Mouse (Mus musculus) left cerebral cortex, adult 2 months (tissue): ENCODE results near the gene Syn3. TPM values are rescaled to one million over a fixed set of nuclear protein-coding genes. Genes with fewer than 3 reads are reported as not detected.

Experiments
- DNase-seq, 2 experiments: peaks; one replicate each; pipeline ENCODE4 v3.0.0; 2021 to 2022; ENCODE audit warnings: low spot score in 2 of 2, mixed read lengths in 1 of 2; ENCODE audit errors: extremely low spot score in 1 of 2
- H3K27ac ChIP-seq: fragments of 200-600 bp; 2 replicates; pipeline ENCODE4 v1.8.1; 2022
- H3K4me3 ChIP-seq: fragments of 200-600 bp; 2 replicates; pipeline ENCODE4 v1.8.1; 2022
- CTCF ChIP-seq: fragments of 200-600 bp; IDR thresholded peaks from 2 replicates; pipeline ENCODE4 v1.8.1; 2022; ENCODE audit warnings: antibody characterized with exemption, mild to moderate bottlenecking, moderate library complexity
- intact Hi-C: fragments of 180-260 bp; cut with DNase I; formaldehyde crosslinking; loops from one replicate; pipeline ENCODE4 v1.15.1; 2025
- total RNA-seq, 2 experiments: library from RNA; stranded (reverse); gene quantifications; 2 replicates each; pipeline ENCODE4 v1.2.3; 2021

Syn3 gene
- total RNA-seq, 2 experiments from 2014 or later: 29.9 to 30.8 TPM

DNA sequence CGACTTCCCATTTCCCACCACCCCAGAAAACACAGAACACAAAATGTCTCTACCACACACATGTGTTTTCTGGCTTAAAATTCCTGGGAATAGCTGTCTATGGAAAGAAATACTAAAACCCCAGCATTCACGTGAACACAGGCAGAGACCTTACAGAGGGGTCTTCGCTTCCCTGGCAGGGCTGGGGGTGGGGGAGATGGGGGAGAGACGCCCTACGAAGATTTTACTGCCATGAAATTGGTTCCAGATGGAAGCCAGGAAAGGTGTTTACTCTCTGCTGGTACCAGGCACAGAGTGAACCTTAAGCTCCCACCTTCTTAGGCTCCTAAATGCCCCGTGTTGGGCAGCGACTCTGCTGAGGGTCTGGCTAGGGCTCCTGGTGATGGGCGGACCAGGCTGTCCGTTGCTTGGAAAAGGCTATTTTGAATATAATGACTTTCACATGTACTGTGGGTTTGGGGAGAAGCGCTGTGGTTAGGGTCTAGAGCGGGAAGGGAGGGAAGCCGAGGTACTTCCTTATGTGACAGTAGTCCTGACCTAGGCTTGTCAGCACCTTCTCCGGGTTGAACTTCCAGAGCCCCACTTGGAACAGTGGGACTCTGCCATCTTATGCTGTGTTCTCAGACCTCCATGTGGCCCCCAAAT lies 203.1 kb downstream of the Syn3 start:
- no peak for DNase-seq
- H3K27ac ChIP-seq: no peak overlapping the region
- H3K4me3 ChIP-seq: 0 out of 2 replicates have a peak overlapping the region, but pooled peaks have one; percentile 4
- TF ChIP-seq CTCF: no peak
- intact Hi-C loops: loop anchor here (1.0 to 5.0 kb wide), 4 partner anchors 113 to 328 kb away; no protein-coding TSS in a partner anchor

DNA sequence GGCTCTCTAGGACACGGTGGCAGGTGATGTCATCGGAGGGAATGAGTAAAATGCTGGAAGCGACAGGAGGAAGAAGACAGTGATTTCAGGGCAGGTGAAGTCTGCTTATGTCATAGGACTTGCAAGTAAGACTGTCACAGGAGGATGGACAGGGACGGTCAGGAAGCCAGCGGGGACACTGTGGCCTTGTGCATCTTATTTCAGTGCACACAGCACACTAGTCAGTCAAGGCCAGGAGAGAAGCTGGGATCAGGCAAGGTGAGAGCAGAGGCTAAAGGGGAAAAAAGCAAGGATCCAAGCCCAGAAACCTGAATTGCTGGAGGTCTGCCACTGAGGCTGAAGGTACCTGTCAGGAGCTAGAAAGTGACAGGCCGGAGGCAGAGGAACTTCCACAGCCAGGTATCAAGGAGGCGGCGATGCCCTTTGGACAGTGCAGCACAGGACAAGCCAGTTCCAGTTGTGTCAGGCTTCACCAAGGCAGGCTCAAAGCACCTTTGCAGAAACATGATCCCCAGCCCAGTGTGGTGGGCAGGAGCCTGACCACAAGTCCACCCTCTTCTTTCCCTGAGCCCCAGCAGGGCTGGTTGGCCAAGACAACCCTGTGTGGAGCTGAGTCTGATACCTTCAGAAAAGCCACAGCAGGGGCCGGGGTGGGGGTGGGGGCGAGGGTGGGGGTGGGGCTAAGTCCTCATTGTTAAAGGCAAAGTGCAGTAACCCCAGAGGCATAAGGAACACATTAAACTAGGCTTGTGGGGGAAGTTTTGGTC lies 203.9 kb downstream of the Syn3 start:
- Histone ChIP-seq H3K4me3 (no peak overlapping the region), H3K27ac (no peak overlapping the region)
- no peak for DNase-seq
- no peak for TF ChIP-seq CTCF
- intact Hi-C loops: loop anchor here (5.0 kb wide), 1 partner anchor 327 kb away; no protein-coding TSS in a partner anchor

DNA sequence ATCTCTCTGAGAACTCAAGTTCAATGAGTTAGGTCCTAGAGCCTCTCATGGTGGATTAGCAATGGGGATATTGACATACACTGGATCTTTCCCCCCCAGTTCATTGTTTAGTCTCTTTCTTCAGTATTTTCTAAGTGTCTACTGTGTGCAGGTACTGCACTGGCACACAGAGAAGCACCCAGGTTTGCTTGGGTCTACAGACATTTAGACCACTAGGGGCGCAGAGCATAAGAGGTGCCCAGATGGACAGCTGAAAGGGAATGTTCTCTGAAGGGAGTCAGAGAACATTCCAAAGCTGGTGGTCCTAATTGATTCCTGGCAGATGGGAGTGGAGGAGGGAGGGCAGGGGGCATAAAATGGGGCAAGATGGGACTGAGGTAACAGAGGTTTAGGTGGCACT lies 204.8 kb downstream of the Syn3 start:
- intact Hi-C loops: no loop called here
- H3K27ac ChIP-seq: no peak overlapping the region
- peak; percentile 26 for TF ChIP-seq CTCF
- no peak overlapping the region for H3K4me3 ChIP-seq
- no peak for DNase-seq

DNA sequence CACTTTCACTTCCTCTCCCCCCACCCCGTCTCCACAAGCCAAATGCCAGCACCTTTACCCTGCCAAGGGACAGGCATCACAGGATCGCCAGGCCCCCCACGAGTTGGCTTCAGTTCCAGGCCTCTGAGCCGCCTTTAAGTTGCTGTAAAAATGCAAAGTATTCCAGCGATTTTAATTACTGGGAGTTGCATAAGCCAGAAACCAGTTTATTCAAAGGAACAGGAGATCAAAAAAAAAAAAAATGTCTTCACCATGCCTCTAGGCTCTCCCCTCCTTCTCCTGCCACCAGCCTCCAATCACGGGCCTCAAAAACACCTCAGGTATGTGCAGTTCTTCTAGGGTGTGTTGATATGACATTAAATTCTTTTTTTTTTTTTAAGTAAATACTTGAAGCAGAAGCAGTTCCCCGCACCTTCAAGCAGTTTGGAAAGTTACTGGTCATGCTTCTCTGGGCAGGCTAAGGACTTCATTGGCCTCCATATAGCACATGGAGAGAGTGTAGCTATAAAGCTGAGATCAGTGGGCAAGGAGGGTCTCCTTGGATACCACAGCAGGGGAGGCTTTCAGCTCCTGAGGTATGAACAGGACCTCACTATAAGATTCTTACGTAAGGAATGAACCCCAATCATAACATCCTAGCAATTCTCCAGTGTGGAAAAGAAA lies 208.5 kb downstream of the Syn3 start:
- Histone ChIP-seq H3K27ac (no peak overlapping the region), H3K4me3 (no peak overlapping the region)
- no peak for DNase-seq
- intact Hi-C loops: no loop called here
- no peak for TF ChIP-seq CTCF

DNA sequence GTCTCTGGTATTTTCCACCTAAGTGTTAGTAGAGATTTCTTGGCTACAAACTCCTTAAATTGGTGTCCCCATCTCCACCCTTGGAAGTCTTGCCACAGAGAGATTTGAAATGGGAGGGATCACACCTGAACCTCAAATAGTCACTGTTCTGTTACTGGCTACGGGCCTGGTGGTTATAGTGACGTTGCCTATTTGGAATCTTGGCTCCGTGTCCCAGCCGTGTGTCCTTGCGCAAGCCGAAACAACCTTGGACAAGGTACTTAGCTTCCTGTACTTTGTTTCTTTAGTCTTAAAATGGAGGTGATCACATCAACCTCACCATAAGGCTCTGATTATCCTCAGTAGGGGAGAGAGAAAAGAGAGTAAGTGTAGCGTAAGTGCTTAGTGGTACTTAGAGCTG lies 212.2 kb downstream of the Syn3 start:
- DNase-seq: no peak
- TF ChIP-seq CTCF: no peak
- intact Hi-C loops: no loop called here
- H3K4me3 ChIP-seq: no peak overlapping the region
- H3K27ac ChIP-seq: no peak overlapping the region

DNA sequence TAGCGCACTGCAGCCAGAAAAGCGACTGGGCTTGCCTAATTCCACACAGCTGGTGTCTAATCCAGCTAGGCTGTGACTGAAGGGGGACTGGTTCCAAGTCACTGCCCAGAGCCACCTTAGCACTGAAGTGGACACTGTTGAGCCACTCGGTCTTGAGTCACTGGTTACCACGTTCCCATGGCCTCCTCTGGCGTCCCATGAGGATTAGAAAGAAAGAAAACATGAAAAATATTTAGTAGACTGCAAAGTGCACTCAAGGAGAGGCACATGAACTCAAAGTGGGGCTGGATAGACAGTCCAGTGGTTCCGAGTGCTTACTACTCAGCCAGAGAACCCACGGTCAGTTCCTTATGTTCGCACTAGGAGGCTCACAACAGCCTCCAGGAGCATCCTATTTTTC lies 217.5 kb downstream of the Syn3 start:
- DNase-seq: no peak
- intact Hi-C loops: no loop called here
- no peak; the same call in 1 of the 2 replicates for TF ChIP-seq CTCF
- no peak overlapping the region for H3K27ac ChIP-seq
- no peak overlapping the region for H3K4me3 ChIP-seq

DNA sequence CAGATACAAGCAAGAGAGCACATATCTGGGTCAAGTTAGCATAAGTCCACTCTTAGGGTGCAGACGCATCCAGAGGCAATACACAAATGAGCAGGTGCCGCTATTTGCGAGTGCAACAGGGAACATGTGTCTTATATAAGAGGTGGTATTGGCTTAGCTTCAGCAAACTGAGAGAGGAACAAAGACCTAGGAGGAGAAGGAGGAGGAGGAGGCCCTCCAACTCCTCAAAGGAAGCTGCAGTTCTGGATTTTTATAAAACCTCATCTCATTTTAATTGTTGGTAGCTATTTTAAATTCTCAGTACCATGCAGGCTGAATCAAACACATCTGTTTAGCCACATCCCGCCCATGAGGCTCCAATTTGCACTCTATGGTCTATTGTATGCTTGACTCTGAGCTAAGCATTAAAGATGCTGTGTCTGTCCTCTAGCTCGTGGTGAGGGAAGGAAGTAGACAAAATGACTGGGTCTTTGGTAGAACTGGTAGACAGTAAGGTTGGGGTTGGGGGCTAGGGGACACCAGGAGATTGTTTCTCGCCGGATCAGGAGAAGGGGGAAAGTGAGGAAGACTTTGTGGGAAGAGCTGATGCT lies 219.0 kb downstream of the Syn3 start:
- DNase-seq: no peak
- no peak overlapping the region for H3K27ac ChIP-seq
- intact Hi-C loops: no loop called here
- TF ChIP-seq CTCF: no peak
- no peak overlapping the region for H3K4me3 ChIP-seq

DNA sequence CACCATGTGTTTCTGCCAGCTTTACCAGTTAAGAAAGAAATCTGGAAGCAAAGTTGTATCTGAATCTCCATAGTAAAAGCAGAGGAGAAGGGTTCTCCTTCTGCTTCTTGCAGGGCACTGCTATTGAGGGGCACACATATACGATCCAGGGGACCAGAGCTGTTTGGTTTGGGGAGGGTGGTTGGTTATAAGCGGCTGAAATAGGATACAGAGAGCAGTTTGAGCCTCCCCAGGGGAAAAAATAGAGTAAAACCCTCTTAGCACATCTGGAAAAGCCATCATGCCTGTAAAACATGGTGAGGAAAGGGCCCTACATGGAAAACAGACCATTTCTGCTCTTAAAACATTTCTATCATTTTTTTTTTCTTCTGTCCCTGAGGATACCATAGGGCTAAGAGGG lies 220.2 kb downstream of the Syn3 start:
- no peak for TF ChIP-seq CTCF
- Histone ChIP-seq H3K27ac (no peak overlapping the region), H3K4me3 (no peak overlapping the region)
- intact Hi-C loops: no loop called here
- DNase-seq: no peak

DNA sequence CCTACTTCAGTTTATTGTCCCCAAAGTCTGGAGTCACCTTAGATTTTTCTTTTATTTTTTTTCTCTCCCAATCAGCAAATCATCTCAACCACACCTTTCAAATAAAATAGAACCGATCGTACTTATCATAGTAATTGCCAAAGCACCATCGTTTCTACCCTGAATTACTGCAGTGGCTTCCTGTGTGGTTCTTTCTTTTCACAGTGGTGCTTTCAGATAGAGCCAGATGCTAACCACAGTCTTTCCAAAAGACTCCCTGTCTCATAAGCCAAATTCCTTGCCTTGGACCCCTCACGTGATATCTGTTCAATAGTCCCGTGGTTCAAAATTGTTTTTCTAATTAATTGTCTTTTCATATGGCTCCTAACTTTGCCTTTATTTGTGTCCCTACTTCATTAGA lies 221.4 kb downstream of the Syn3 start:
- DNase-seq: no peak
- no peak overlapping the region for H3K4me3 ChIP-seq
- no peak for TF ChIP-seq CTCF
- H3K27ac ChIP-seq: no peak overlapping the region
- intact Hi-C loops: no loop called here

DNA sequence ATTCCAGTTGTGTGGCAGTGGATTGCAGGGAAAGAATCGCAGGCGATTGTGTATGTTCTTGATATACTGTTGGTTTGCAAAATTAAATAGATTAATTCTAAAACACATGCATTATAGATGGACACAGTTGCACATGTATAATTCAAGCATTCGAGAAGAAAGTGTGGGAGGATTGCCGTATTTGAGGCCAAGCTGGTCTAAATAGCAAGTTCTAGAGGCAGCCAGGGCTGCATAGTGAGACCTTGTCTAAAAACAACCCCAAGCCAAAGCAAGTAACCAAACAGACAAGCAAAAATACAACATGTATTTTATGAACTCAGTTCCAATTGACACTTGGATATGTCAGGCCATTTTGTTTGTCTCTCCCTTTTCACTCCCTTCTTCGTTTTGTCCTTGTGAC lies 223.1 kb downstream of the Syn3 start:
- intact Hi-C loops: no loop called here
- TF ChIP-seq CTCF: no peak
- no peak for DNase-seq
- Histone ChIP-seq H3K27ac (no peak overlapping the region), H3K4me3 (no peak overlapping the region)

DNA sequence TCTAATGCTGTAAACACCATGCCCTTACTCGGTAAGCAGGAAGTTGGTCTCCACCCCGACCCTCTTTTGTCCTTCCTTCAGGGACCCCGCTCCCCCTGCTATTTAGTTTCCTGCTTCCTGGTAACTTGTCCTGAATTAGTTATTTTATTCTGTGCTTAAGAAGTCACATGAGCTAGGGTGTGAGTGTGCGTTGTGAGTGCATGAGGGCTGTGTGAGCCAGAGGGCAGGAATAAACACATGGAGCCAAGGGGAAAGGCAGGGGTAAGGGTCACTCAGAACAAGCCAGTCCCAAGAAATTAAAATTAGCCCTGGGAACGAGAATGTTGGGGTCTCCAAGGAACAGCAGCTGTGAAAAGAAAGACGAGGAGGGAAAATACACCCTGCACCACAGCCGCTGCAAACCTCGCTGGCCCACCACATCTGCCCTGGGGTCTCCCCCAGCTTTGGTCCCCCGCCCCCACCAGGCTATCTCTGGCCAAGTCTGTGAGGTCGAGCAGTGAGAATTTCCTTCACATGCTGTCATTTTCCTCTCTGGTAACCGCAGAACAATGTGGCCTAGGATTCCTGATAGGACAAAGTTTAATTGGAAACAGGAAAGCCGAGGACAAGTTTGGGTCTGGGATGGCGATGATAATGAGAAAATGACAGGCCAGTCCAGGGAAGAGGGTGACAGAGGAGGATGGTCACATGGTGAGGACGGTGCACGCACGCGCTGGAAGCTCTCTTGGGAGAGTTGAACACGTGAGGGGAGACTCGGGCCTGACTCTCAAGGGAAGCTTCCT lies 225.1 kb downstream of the Syn3 start:
- intact Hi-C loops: no loop called here
- Histone ChIP-seq H3K4me3 (no peak overlapping the region), H3K27ac (no peak overlapping the region)
- TF ChIP-seq CTCF: no peak
- DNase-seq: no peak
